Mouse (Mus musculus) forebrain, embryonic 11.5 days (tissue): ENCODE measurements around the gene Aasdh. TPM values are rescaled to one million over a fixed set of nuclear protein-coding genes. Genes with fewer than 3 reads are reported as not detected.
A peak's percentile ranks its signal among the peaks of the same experiment; 100 is the strongest.

Source experiments
- ATAC-seq: fragments of 200-750 bp; cut with Nextera tagmentation; replicated peaks from 2 replicates; pipeline ENCODE4 v1.8.0; 2017; ENCODE audit warnings: moderate TSS enrichment; ENCODE audit not compliant: low FRiP score
- DNase-seq: peaks from one replicate; pipeline ENCODE4 v3.0.0-alpha.2; 2017; ENCODE audit warnings: low spot score
- H3K27ac ChIP-seq: fragments of 300-500 bp; sonication (generic); 2 replicates; pipeline ENCODE4 v1.5.1; 2014; ENCODE audit warnings: low read depth, low read length
- H3K27me3 ChIP-seq: fragments of 300-500 bp; sonication (generic); 2 replicates; pipeline ENCODE4 v1.6.1; 2014; ENCODE audit warnings: mild to moderate bottlenecking, low read length, mixed read lengths; ENCODE audit not compliant: control insufficient read depth, insufficient read depth
- H3K36me3 ChIP-seq: fragments of 300-500 bp; sonication (generic); 2 replicates; pipeline ENCODE4 v1.6.1; 2014; ENCODE audit warnings: mild to moderate bottlenecking, low read length, moderate library complexity, mixed read lengths; ENCODE audit not compliant: control insufficient read depth, insufficient read depth
- H3K4me1 ChIP-seq: fragments of 300-500 bp; sonication (generic); replicated peaks from 2 replicates; pipeline ENCODE4 v1.6.1; 2014; ENCODE audit warnings: low read length, mixed read lengths; ENCODE audit not compliant: control insufficient read depth, insufficient read depth
- H3K4me2 ChIP-seq: fragments of 300-500 bp; sonication (generic); 2 replicates; pipeline ENCODE4 v1.6.1; 2014; ENCODE audit warnings: low read depth, mild to moderate bottlenecking, low read length, moderate library complexity, mixed read lengths; ENCODE audit not compliant: severe bottlenecking
- H3K4me3 ChIP-seq: fragments of 300-500 bp; sonication (generic); 2 replicates; pipeline ENCODE4 v1.5.1; 2014; ENCODE audit warnings: low read depth, low read length
- H3K9ac ChIP-seq: fragments of 300-500 bp; sonication (generic); 2 replicates; pipeline ENCODE4 v1.6.1; 2014; ENCODE audit warnings: low read length
- H3K9me3 ChIP-seq: fragments of 300-500 bp; sonication (generic); 2 replicates; pipeline ENCODE4 v1.6.1; 2016; ENCODE audit warnings: low read length, mixed read lengths; ENCODE audit not compliant: control insufficient read depth
- WGBS: fragments of 180-500 bp; shearing (Covaris S2); extraction: QIAGEN DNeasy Blood & Tissue Kit; methylation state at CpG from one replicate; pipeline ENCODE4 v1.1.7; 2014; 5-methylcytosine and 5-hydroxymethylcytosine counted together
- polyA plus RNA-seq: library from polyadenylated mRNA; unstranded; fragments of >200 nt; fragmentation: Nextera tagmentation; extraction: Ambion mirVana; gene quantifications from 2 replicates; pipeline ENCODE4 v1.2.1, GENCODE M21; 2014

The Aasdh gene
- polyA plus RNA-seq, 1 experiment from 2014 or later, result 27.5 TPM

GRCm38 (mm10) chr5:76857103-76858015, 48.0 kb downstream of the Aasdh start:
- DNase-seq (peak; percentile 68), ATAC-seq (no peak)
- Histone ChIP-seq H3K4me3 (peak overlapping the region; percentile 14; the same call in 1 of the 2 replicates), H3K9ac (peak overlapping the region; percentile 8; the same call in 1 of the 2 replicates), H3K9me3 (no peaks in the 10 kb centered on the region), H3K4me1 (peaks cover 7% of the 10 kb centered on the region; the same call in 1 of the 2 replicates), H3K4me2 (peak overlapping the region; percentile 37), H3K27me3 (peaks cover 25% of the 10 kb centered on the region), H3K27ac (no peak overlapping the region), H3K36me3 (peaks cover 4% of the 10 kb centered on the region; the same call in 1 of the 2 replicates)
- 11% methylated on average over 62 of the region's 62 CpGs for WGBS

GRCm38 (mm10) chr5:76855829-76856600, 49.3 kb downstream of the Aasdh start:
- ATAC-seq (no peak), DNase-seq (peak; percentile 41)
- H3K4me1 ChIP-seq, result peaks cover 7% of the 10 kb centered on the region; the same call in 1 of the 2 replicates
- H3K4me3 ChIP-seq, result no peak overlapping the region
- no peak overlapping the region for H3K9ac ChIP-seq
- WGBS, result 22% methylated on average over 25 of the region's 25 CpGs
- H3K4me2 ChIP-seq, result no peak overlapping the region; the same call in 1 of the 2 replicates
- no peak overlapping the region for H3K27ac ChIP-seq
- H3K9me3 ChIP-seq, result no peaks in the 10 kb centered on the region
- H3K27me3 ChIP-seq, result peaks cover 25% of the 10 kb centered on the region
- peaks cover 4% of the 10 kb centered on the region; the same call in 1 of the 2 replicates for H3K36me3 ChIP-seq

GRCm38 (mm10) chr5:76853549-76853948, 51.8 kb downstream of the Aasdh start:
- H3K4me1 ChIP-seq, result peaks cover 7% of the 10 kb centered on the region; the same call in 1 of the 2 replicates
- H3K4me2 ChIP-seq, result no peak overlapping the region
- peak; percentile 94 for DNase-seq
- H3K4me3 ChIP-seq, result no peak overlapping the region
- H3K36me3 ChIP-seq, result peaks cover 4% of the 10 kb centered on the region; the same call in 1 of the 2 replicates
- peaks cover 25% of the 10 kb centered on the region for H3K27me3 ChIP-seq
- H3K27ac ChIP-seq, result no peak overlapping the region
- peak; percentile 87 for ATAC-seq
- WGBS, result 11% methylated on average over 10 of the region's 10 CpGs
- H3K9me3 ChIP-seq, result no peaks in the 10 kb centered on the region
- H3K9ac ChIP-seq, result no peak overlapping the region

GRCm38 (mm10) chr5:76851316-76851715, 54.0 kb downstream of the Aasdh start:
- WGBS, result 83% methylated on average over 4 of the region's 4 CpGs
- ATAC-seq, result no peak
- H3K27ac ChIP-seq, result no peak overlapping the region

GRCm38 (mm10) chr5:76847106-76847505, 58.2 kb downstream of the Aasdh start:
- Histone ChIP-seq H3K27me3 (no peaks in the 10 kb centered on the region), H3K27ac (no peak overlapping the region), H3K36me3 (no peaks in the 10 kb centered on the region; the same call in 1 of the 2 replicates), H3K4me1 (no peaks in the 10 kb centered on the region; the same call in 1 of the 2 replicates), H3K4me3 (no peak overlapping the region), H3K9me3 (no peaks in the 10 kb centered on the region), H3K9ac (no peak overlapping the region), H3K4me2 (no peak overlapping the region)
- ATAC-seq (no peak), DNase-seq (no peak)
- WGBS, result 94% methylated on average over 6 of the region's 6 CpGs

More at GRCm38 (mm10) chr5:76851316-76851715, 54.0 kb downstream of the Aasdh start:
- Histone ChIP-seq H3K9me3 (no peaks in the 10 kb centered on the region), H3K4me1 (peaks cover 2% of the 10 kb centered on the region; the same call in 1 of the 2 replicates), H3K36me3 (no peaks in the 10 kb centered on the region; the same call in 1 of the 2 replicates), H3K27me3 (peaks cover 7% of the 10 kb centered on the region), H3K4me3 (no peak overlapping the region), H3K9ac (no peak overlapping the region), H3K4me2 (no peak overlapping the region)
- no peak for DNase-seq

GRCm38 (mm10) chr5:76844618-76845186, 60.6 kb downstream of the Aasdh start:
- no peaks in the 10 kb centered on the region for H3K4me1 ChIP-seq
- H3K27ac ChIP-seq, result no peak overlapping the region
- WGBS, result 83% methylated on average over 14 of the region's 14 CpGs
- no peaks in the 10 kb centered on the region for H3K27me3 ChIP-seq
- H3K4me3 ChIP-seq, result no peak overlapping the region
- DNase-seq, result no peak
- H3K4me2 ChIP-seq, result no peak overlapping the region
- no peak for ATAC-seq
- H3K9ac ChIP-seq, result no peak overlapping the region
- H3K9me3 ChIP-seq, result no peaks in the 10 kb centered on the region
- H3K36me3 ChIP-seq, result no peaks in the 10 kb centered on the region; the same call in 1 of the 2 replicates

GRCm38 (mm10) chr5:76843851-76844419, 61.4 kb downstream of the Aasdh start:
- DNase-seq (no peak), ATAC-seq (no peak)
- Histone ChIP-seq H3K27me3 (no peaks in the 10 kb centered on the region), H3K27ac (no peak overlapping the region), H3K4me3 (no peak overlapping the region), H3K4me1 (no peaks in the 10 kb centered on the region), H3K4me2 (no peak overlapping the region), H3K36me3 (no peaks in the 10 kb centered on the region; the same call in 1 of the 2 replicates), H3K9ac (no peak overlapping the region), H3K9me3 (no peaks in the 10 kb centered on the region)
- 88% methylated on average over 9 of the region's 9 CpGs for WGBS

GRCm38 (mm10) chr5:76843448-76843847, 61.9 kb downstream of the Aasdh start:
- H3K27ac ChIP-seq, result no peak overlapping the region
- H3K9ac ChIP-seq, result no peak overlapping the region
- no peaks in the 10 kb centered on the region for H3K9me3 ChIP-seq
- no peaks in the 10 kb centered on the region; the same call in 1 of the 2 replicates for H3K36me3 ChIP-seq
- ATAC-seq, result 0 out of 2 replicates have a peak, but pooled peaks have one; percentile 57
- H3K4me1 ChIP-seq, result no peaks in the 10 kb centered on the region
- peak; percentile 80 for DNase-seq
- no peak overlapping the region for H3K4me2 ChIP-seq
- WGBS, result 18% methylated on average over 4 of the region's 4 CpGs
- no peaks in the 10 kb centered on the region for H3K27me3 ChIP-seq
- no peak overlapping the region for H3K4me3 ChIP-seq
